Mouse (Mus musculus) liver, adult (tissue): ENCODE data around the gene Tshz2.

Experiments used
- GATA4 ChIP-seq: IDR thresholded peaks from 2 replicates; pipeline ENCODE4 v1.6.1; 2014; ENCODE audit warnings: mild to moderate bottlenecking, low read length; ENCODE audit not compliant: insufficient replicate concordance

Tshz2 gene

GRCm38 (mm10) chr2:169750574-169751491 is 118.0 kb downstream of the Tshz2 start:
- no peak for TF ChIP-seq GATA4

- no peak for TF ChIP-seq GATA4
These were observed 119.3 kb downstream of the Tshz2 start for GRCm38 (mm10) chr2:169752126-169752525.

GRCm38 (mm10) chr2:169753432-169753831 is 120.6 kb downstream of the Tshz2 start:
- TF ChIP-seq GATA4: no peak

- no peak for TF ChIP-seq GATA4
These were observed 122.3 kb downstream of the Tshz2 start for GRCm38 (mm10) chr2:169755091-169755490.

GRCm38 (mm10) chr2:169758120-169758519 is 125.3 kb downstream of the Tshz2 start:
- no peak for TF ChIP-seq GATA4

GRCm38 (mm10) chr2:169760117-169760516 is 127.3 kb downstream of the Tshz2 start:
- TF ChIP-seq GATA4: no peak

GRCm38 (mm10) chr2:169761726-169762125 is 128.9 kb downstream of the Tshz2 start:
- no peak for TF ChIP-seq GATA4

GRCm38 (mm10) chr2:169762301-169762700 is 129.5 kb downstream of the Tshz2 start:
- no peak for TF ChIP-seq GATA4

- no peak for TF ChIP-seq GATA4
These were observed 130.9 kb downstream of the Tshz2 start for GRCm38 (mm10) chr2:169763716-169764115.

GRCm38 (mm10) chr2:169766247-169766646 is 133.4 kb downstream of the Tshz2 start:
- TF ChIP-seq GATA4: no peak

GRCm38 (mm10) chr2:169767281-169767680 is 134.5 kb downstream of the Tshz2 start:
- TF ChIP-seq GATA4: no peak

- no peak for TF ChIP-seq GATA4
These were observed 142.3 kb downstream of the Tshz2 start for GRCm38 (mm10) chr2:169775078-169775477.

- peak; percentile 66; the same call in 1 of the 2 replicates for TF ChIP-seq GATA4
These were observed 144.4 kb downstream of the Tshz2 start for GRCm38 (mm10) chr2:169777242-169777641.

GRCm38 (mm10) chr2:169777764-169778163 is 145.0 kb downstream of the Tshz2 start:
- peak; percentile 63; the same call in 1 of the 2 replicates for TF ChIP-seq GATA4

- TF ChIP-seq GATA4: no peak
These were observed 146.0 kb downstream of the Tshz2 start for GRCm38 (mm10) chr2:169778740-169779345.
